Mouse (Mus musculus) erythroblast, adult 5-6 weeks (primary cell): ENCODE measurements around the gene Aurkaip1. TPM values are rescaled to one million over a fixed set of nuclear protein-coding genes. Genes with fewer than 3 reads are reported as not detected.
"Not testable (repeated sequence)": the region's sequence is repeated elsewhere in the genome, so short reads cannot be mapped to it uniquely, and the experiment has no call there.

Source experiments
- ATAC-seq: replicated peaks from 2 replicates; pipeline ENCODE4 v1.8.0; 2016; ENCODE audit warnings: moderate number of reproducible peaks, mild to moderate bottlenecking, moderate TSS enrichment, inconsistent platforms; ENCODE audit not compliant: poor library complexity, low FRiP score, severe bottlenecking
- total RNA-seq, 2 experiments: library from RNA; stranded (forward) in 1 of 2; stranded (reverse) in 1 of 2; fragments of 150-400 nt in 1 of 2; fragments of 200-764, 138-1000 nt in 1 of 2; gene quantifications; 2 replicates each; pipeline versions ENCODE4 v1.2.3 to v1.2.4; 2015 to 2017; ENCODE audit warnings: low replicate concordance in 2 of 2

Aurkaip1 gene
- total RNA-seq (2015; ENCODE audit: low replicate concordance) (25.0 and 35.9 TPM in 2 replicates), total RNA-seq (2017; ENCODE audit: low replicate concordance) (48.7 and 56.0 TPM in 2 replicates)

DNA sequence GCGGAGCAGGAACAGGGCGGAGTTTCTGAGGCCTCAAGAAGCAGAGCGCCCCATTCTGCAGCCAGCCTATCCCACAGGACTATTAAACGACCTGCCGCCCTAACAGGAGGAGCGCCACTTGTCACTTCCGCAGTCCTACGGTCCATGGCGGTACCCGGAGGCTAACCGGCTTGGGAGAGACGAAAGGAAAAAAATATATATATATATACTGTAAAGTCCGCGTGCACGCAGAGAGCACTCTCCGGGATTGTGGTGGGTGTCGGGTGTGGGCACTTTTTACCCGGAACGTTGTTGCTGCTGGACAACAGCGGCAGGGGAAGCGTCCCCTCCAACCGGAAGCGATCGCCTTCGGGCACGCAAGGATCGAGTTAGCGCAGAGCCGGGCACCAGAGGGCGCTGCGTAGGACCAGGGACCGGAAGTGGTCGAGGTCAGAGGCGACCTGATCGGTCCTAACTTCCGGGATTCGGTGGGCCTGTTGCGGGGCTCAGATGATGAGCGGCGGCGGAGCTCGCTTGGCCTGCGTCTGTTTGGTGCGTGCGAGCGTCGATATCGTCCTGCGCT, at the start of gene Aurkaip1:
Aurkaip1 (plus strand) TSS at position 68 of the 562 bp plus-strand sequence.
- peak; percentile 89 for ATAC-seq

DNA sequence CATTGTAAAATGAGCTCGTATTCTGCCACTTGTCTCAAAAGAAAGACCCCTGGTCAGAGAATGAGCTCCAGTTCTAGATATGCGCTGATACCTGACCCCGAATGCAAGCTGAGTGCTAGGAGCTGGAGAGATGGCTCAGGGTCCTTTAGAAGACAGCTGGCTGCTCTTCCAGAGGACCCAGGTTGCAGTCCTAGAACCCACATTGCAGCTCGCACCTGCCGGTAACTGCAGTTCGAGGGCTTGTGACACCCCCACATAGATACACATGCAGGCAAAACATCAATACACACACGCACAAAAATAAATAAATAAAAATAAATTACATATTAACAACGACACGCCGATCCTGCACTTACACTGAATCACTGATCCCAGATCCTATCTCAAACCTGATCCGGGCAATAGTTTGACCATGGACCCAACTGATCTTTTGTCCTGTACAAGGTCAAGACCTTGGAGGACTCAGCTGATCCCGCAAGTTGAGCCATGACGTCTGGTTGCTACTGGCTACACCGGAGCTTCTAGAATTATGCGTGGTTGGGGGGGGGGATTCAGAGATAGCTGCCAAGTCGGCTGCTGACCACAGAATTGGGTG, 47.5 kb upstream of the Aurkaip1 start:
- ATAC-seq, result no peak

DNA sequence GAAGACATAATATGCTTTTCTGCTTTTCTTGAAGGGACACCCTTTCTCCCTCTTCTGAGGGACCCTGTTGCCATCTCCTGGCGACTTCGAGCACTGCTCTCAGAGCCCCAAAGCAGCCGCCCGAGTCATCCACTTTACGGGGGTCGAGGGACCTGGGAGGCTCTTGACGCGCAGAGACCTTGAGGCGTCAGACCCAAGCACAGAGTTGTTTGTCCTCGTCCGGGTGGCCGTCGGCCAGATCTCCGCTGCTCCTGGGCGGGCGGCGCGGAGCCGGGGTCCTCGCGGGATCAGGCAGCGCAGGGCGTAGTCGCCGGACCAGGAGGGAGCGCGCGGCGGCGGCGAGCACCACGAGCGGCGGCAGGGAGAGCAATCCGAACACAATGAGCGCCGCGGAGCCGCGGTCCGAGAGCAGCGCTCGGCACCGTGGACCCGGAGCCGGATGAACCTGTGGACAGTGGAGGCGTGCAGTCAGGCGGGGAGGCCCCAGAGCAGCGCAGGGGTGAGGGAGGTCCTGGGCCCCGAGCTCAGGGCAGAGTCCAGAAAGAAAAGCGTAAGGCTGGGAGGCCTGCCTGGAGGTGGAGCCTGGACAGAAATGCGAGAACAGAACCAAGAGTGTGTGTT, 46.9 kb upstream of the Aurkaip1 start:
- ATAC-seq, result peak; percentile 68

DNA sequence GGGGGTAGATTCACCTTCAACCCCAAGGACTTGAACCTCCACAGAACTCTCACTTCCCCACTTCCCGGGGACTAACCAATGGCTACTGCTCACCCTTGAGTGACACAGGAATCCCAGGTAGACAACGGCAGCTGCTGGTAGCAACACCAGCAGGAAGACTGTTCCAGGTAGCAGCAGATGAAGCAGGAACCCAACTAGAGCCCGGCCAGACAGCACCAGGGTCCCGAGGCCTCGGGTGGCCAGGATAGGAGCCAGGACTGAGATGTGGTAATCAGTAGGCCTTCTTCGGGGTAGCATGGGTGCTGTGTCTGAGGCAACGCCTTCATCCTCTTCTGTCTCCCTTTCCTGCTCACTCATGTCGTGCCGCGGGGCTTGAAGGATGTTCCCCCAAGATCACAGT, 45.8 kb upstream of the Aurkaip1 start:
- ATAC-seq, result no peak

DNA sequence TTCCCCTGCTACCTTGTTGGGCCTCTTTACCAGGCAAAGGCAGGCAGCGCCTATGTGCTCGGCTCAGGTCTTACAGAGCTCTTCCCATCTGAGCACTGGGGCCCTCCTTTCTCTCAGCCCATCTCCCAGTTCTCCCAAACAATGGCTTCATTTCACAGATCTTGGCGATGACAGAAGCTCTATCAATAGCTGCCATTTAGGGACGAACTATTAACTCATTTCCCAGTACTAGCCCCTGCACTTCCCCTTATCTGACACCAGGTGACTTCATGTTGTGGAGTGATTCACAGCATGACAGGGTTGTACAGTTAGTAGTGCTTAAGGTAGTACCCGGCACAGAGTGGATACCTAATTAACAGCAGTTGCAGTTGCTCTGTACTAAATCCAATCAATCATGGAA, 45.3 kb upstream of the Aurkaip1 start, which contains the start of gene Tmem88b:
Tmem88b (minus strand) TSS at position 56 of the 400 bp plus-strand sequence.
- peak; percentile 48 for ATAC-seq

DNA sequence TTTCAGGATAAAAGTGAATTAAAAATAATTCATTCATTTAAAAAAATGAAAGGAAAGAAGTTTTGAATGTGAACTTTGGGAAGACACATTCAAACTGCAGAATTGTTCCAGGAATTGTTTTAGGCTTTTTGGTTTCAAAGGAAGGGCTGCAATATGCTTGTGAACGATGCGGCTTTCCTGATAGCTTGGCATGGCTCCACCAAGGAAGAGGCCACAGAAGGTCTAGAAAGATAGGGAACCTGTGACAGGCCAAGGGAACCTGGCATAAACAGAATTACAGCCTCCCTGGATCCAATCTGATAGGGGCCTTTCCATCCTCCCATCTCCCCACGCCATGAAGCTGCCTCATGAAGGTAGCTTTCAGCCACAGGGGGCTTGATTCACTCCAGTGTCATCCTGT, 42.8 kb upstream of the Aurkaip1 start:
- peak; percentile 81 for ATAC-seq

DNA sequence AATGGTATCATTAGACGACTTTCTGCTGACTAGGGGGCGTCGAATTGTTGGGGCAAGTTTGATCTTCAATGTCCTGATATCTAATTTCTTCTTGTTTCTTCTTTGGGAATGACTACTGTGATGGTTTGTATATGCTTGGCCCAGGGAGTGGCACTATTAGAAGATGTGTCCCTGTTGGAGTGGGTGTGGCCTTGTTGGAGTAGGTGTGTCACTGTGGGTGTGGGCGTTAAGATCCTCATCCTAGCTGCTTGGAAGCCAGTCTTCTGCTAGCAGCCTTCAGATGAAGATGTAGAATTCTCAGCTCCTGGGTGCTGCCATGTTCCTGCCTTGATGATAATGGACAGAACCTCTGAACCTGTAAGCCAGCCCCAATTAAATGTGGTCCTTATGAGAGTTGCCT, 42.2 kb upstream of the Aurkaip1 start:
- not testable (repeated sequence) for ATAC-seq

DNA sequence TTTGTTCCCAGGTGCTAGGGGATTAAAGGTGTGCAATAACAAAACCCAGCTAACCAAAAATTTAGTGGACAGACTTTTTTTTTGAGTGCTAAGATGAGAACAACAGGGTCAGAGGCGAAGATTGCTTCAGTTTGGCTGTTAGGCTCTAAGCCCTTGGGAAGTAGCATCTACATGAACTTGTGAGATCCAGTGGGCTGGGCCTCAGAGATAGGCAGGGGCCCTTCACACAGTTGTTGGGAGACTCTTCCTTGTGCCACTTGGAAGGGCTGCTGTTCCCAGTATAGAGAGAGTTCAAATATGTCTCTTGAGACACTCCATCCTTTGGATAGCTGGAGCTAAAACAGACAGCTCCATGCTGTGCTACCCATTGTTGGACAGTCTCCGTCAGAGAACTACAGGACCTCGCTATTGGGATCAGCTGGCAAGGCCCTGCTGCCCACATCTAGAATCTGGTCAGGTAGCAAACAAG, 41.0 kb upstream of the Aurkaip1 start, which contains the start of gene Ankrd65:
Ankrd65 (plus strand) TSS at position 419 of the 469 bp plus-strand sequence.
- ATAC-seq, result no peak

DNA sequence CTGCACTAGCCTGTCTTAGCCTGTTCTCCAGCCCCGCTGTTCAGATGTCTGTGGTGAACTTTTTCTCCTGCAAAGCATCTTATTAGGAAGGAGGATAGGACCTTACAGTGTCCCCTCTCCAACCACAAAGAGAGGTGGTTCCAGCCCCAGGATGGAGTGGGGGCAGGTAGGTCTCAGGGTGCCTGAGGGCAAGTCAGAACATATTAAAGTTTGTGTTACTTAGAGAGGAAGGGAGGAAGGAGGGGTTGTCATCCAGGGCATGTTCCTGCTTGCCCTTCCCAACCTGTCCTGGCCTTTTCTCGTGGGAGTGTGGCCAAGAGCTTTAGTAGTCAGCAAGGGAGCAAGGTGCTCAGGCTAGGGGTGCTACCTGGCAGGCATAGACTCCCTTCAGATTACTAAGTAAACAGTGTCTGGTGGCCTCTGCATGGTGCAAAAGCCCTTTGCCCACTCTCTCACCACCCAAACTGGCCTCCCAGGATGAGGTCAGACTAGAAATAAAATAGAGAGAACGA, 40.4 kb upstream of the Aurkaip1 start:
- no peak for ATAC-seq

DNA sequence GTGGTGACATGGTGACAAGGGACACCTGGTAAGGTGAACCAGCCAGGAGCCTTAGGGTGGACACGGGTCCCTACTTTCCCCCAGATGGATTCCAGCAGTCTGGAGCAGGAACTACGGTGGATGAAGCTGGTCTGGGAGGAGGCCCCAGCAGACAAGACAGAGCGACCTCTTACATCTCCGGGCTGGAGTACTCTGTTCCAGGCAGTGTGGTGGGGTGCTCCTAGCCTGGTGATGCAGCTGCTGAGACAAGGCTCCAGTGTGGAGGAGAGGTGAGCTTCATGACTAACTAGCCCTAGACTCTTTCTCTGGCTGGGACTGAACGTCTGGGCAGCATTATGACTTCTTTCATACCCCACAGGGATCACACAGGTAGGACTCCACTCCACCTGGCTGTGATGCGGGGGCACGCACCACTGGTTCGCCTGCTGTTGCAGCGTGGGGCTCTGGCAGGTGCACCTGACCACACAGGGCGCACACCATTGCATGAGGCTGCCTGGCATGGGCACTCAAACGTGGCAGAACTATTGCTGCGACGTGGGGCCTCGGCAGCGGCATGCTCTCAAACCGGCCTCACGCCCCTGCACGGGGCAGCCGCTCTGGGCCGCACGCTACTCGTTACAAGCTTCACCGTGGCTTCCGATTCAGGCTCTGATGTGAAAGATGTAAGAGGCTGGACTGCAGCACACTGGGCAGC, 39.7 kb upstream of the Aurkaip1 start:
- no peak for ATAC-seq

DNA sequence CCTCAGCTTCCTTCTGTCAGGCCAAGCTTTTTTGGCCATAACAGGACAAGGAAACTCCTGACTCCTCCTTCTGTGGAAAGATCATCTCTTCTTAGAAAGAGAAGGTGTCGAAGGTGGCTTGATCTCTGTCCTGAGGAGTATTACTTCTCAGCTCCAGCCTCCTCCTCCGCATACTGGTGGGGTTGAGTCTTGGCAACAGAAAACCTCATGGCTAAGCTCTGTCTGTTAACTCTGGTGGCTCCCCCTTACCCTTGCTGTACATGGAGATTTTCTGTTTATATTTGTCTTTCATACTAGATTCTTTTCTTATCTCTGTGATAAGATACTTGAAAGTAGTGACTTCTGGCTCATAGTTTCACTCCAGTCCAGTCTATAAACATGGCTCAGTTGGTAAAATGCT, 37.3 kb upstream of the Aurkaip1 start:
- ATAC-seq, result no peak

DNA sequence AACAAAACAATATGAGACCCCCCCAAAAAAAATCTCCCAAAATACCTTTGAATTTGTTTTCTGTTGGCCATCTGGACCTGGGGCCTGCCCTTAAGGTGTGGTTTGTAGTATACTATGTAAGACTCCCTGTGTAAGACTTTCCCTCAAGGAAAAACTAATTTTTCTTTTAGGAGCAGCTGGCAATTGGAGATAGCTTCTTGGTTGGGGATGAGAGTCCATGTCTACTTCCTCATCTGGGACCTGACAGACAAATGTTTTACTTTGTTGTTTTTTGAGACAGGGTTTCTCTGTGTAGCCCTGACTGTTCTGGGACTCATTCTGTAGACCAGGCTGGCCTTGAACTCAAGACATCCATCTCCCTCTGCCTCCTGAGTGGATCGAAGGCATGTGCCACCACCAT, 29.0 kb upstream of the Aurkaip1 start:
- ATAC-seq, result no peak

DNA sequence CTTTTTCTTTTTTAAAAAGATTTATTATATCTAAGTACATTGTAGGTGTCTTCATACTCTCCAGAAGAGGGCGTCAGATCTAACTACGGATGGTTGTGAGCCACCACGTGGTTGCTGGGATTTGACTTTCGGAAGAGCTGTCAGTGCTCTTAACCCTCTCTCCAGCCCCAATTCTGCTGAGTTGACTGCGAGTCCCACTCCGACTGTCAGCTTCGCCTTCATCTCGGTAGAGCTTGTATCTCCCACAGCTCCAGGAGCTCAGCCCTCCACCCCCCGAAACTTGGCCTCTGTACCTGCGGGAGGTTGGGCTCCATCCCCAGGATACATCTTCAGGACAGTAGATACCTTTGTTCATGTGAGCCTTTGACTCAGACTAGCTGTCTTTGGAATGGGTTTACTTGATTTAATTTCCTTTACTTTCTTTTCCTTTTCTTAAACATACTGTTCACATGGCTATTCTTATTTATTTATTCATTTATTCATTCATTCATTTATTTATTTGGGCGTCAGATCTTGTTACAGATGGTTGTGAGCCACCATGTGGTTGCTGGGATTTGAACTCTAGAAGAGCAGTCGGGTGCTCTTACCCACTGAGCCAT, 28.2 kb upstream of the Aurkaip1 start, which contains the start of gene Mrpl20:
Mrpl20 (plus strand) TSS at position 138 of the 599 bp plus-strand sequence.
- ATAC-seq, result peak; percentile 39

DNA sequence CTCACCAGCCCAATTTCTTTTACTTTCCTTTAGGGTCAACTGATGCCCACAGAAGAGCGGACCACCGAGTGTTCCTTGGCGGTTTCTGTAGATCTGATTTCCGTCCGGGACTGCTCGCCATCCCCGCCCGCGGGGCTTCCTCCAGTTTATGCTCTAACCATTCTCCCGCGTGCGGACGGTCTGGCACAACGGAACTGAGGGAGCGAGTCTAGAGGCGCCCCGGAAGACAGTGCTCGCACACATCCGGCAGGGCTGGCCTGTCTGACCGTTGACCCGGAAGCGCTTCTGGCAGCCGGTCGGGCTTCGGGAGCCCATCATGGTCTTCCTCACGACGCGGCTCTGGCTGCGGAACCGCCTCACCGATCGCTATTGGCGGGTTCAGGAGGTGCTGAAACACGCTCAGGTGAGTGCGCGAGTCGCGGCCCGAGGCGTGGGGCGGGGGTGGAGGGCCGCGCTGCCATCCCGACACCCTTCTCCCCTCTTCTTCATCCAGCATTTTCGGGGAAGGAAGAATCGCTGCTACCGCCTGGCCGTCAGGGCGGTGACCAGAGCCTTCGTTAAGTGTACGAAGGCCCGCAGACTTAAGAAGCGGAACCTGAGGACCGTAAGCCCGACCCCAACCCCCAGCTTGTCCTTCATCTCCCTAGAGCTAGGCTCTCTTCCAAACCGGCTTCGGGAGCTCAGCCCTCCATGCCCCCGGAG, 27.6 kb upstream of the Aurkaip1 start:
- ATAC-seq, result peak; percentile 96

DNA sequence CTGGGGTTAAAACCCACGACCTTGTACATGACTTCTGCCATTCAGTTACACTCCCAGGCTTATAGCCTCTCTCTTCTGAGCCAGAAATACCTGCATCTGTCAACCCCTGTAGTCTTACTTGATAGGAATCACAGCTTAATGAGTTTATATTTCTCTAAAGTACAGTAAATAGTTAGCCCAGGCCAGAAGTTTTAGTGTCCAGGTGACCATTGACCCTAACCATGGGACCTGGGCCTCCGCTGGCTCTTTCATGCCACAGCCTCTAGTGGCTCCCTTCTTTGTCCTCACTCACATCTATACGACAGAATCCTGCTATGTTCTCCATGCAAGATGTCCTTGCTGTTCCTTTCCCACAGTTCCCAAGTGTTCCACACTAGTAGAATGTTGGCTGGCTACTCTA, 23.2 kb upstream of the Aurkaip1 start:
- no peak for ATAC-seq

DNA sequence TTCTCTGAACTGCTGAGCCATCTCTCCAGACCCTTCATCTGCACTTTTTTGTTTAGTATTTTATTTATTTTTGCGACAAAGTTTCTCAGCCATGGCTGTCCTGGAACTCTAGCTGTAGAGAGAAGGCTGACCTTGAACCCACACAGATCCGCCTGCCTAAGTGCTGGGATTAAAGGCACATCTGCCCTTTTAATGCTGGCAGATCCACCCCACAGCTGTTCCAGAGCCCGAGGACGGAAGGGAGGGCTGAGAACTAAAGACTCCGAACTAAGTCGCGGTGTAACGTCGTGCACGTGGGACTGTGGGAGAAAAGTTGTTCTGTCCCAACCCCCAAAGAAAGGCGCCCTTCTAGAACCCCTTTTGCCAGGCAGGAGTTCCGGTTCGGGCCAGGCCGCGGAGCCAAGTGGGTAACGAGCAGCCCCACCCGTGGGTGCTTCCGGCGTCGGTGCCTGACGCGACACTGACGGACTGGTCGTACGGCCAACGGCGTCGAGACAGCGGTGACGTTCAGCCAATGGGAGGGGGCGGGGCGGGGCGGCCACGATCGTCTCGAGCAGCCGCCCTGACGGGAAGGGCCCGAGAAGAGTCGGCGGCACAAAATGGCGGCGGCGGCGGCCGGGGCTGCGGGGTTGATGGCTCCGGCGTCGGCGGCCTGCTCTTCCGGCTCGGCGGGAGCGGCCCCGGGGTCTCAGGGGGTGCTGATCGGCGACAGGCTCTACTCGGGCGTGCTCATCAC, 19.0 kb upstream of the Aurkaip1 start, which contains the start of gene Ccnl2:
Ccnl2 (plus strand) TSS at position 561 of the 736 bp plus-strand sequence.
- ATAC-seq, result peak; percentile 97

DNA sequence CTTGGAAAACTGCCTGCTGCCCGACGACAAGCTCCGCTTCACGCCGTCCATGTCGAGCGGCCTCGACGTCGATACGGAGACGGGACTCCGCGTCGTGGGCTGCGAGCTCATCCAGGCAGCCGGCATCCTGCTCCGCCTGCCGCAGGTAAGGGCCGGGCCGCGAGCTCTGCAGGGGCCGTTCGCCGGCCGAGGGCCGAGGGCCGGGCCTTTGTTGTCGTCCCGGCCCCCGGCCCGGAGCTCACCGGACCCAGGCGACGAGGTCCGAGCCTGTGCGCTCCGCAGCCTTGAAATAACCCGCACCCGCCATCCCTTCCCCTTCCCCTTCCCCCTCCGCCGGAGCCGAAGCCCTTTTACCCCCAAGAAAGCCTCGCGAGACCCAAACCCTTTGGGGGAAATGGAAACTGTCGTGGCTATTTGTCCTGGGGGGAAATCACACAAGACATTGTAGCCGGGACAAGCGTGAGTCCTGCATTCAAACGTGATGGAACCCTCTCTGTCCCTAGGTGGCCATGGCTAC, 18.3 kb upstream of the Aurkaip1 start:
- ATAC-seq, result peak; percentile 18

DNA sequence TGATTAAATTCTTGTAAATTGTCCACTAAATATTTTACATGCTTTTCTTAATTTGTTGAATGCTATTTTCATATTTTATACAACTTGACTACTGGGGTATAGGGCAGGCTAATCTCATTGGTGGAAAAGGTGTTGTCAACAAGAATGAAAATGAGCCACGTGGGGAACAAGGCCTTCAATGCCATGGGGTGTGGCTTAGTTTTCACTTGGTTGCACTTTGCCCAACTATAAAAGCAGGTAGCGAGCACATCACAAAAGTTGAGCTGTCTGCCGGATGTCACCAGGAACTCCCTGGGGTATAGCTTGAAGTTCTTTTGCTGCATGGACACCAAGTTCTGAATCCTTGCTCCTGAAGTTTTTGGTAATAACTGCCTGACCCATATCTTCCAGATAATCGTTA, 13.5 kb upstream of the Aurkaip1 start:
- no peak for ATAC-seq
